Mouse (Mus musculus) stomach, embryonic 16.5 days (tissue): Measurements from ENCODE around the gene Gtf2i. TPM values are rescaled to one million over a fixed set of nuclear protein-coding genes. Genes with fewer than 3 reads are reported as not detected.
"Not testable (repeated sequence)": the region's sequence is repeated elsewhere in the genome, so short reads cannot be mapped to it uniquely, and the experiment has no call there.

Experiments
- ATAC-seq: fragments of 200-750 bp; cut with Nextera tagmentation; 2 replicates; pipeline ENCODE4 v1.8.0; 2017; ENCODE audit warnings: moderate number of reproducible peaks, moderate TSS enrichment; ENCODE audit not compliant: insufficient read depth, low FRiP score
- H3K27ac ChIP-seq: fragments of 300-500 bp; sonication (generic); 2 replicates; pipeline ENCODE4 v1.5.1; 2014; ENCODE audit warnings: low read length
- H3K27me3 ChIP-seq: fragments of 300-500 bp; sonication (generic); 2 replicates; pipeline ENCODE4 v1.6.1; 2014; ENCODE audit warnings: low read length, control low read depth, mixed read lengths; ENCODE audit not compliant: control insufficient read depth, insufficient read depth
- H3K36me3 ChIP-seq: fragments of 300-500 bp; sonication (generic); 2 replicates; pipeline ENCODE4 v1.6.1; 2014; ENCODE audit warnings: low read length; ENCODE audit not compliant: control insufficient read depth, insufficient read depth
- H3K4me1 ChIP-seq: fragments of 300-500 bp; sonication (generic); 2 replicates; pipeline ENCODE4 v1.6.1; 2014; ENCODE audit warnings: low read length, control low read depth, mixed read lengths; ENCODE audit not compliant: control insufficient read depth, insufficient read depth
- H3K4me2 ChIP-seq: fragments of 300-500 bp; sonication (generic); 2 replicates; pipeline ENCODE4 v1.6.1; 2014; ENCODE audit warnings: low read depth, low read length, mixed read lengths
- H3K4me3 ChIP-seq: fragments of 300-500 bp; sonication (generic); replicated peaks from 2 replicates; pipeline ENCODE4 v1.5.1; 2014; ENCODE audit warnings: mild to moderate bottlenecking, low read length
- H3K9ac ChIP-seq: fragments of 300-500 bp; sonication (generic); 2 replicates; pipeline ENCODE4 v1.6.1; 2014; ENCODE audit warnings: low read length
- H3K9me3 ChIP-seq: fragments of 300-500 bp; sonication (generic); replicated peaks from 2 replicates; pipeline ENCODE4 v1.6.1; 2016; ENCODE audit warnings: low read length, control low read depth; ENCODE audit not compliant: control insufficient read depth
- WGBS: fragments of 180-500 bp; shearing (Covaris S2); extraction: QIAGEN DNeasy Blood & Tissue Kit; methylation state at CpG from one replicate; pipeline ENCODE4 v1.1.7; 2014; 5-methylcytosine and 5-hydroxymethylcytosine counted together
- polyA plus RNA-seq: library from polyadenylated mRNA; unstranded; fragments of >200 nt; fragmentation: Nextera tagmentation; extraction: Ambion mirVana; gene quantifications from 2 replicates; pipeline ENCODE4 v1.2.1, GENCODE M21; 2015

The Gtf2i gene
- polyA plus RNA-seq: 138 and 141 TPM in 2 replicates

- peak within 1 kb of the TSS; percentile 69 for H3K4me2 ChIP-seq
- H3K27me3 ChIP-seq: no peaks in the 10 kb centered on the region
- no peaks in the 10 kb centered on the region for H3K9me3 ChIP-seq
- H3K9ac ChIP-seq: peak within 1 kb of the TSS; percentile 87
- H3K36me3 ChIP-seq: 0 out of 2 replicates have a peak, but pooled peaks cover 2% of the 10 kb centered on the region
- H3K4me1 ChIP-seq: peaks cover 26% of the 10 kb centered on the region
- peak within 1 kb of the TSS; percentile 81 for H3K4me3 ChIP-seq
- peak within 1 kb of the TSS; percentile 100 for H3K27ac ChIP-seq
- WGBS: under 1% methylated on average over 40 of the region's 40 CpGs
- peak; percentile 93 for ATAC-seq
Observed at GRCm38 (mm10) chr5:134314688-134315622, at the start of gene Gtf2i. TSS of gene Gtf2i (minus strand) at chr5:134314760.

- no peak for ATAC-seq
- 91% methylated on average over 4 of the region's 4 CpGs for whole genome bisulfite sequencing
- no peak overlapping the region for H3K4me2 ChIP-seq
Observed at GRCm38 (mm10) chr5:134359101-134359500, 44.5 kb upstream of the Gtf2i start.

DNA sequence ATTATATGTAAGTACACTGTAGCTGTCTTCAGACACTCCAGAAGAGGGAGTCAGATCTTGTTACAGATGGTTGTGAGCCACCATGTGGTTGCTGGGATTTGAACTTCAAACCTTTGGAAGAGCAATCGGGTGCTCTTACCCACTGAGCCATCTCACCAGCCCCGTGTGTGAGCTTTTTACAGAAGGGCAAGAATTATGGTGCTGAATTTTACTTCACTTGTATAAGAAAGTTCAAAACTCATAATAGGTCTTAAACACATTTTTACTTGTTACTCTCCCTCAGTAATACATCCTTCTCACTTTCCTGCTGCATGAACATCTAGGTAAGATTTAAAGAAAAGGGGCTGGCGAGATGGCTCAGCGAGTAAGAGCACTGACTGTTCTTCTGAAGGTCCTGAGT is 40.8 kb upstream of the Gtf2i start:
- H3K4me3 ChIP-seq, H3K27ac ChIP-seq, H3K4me1 ChIP-seq, H3K27me3 ChIP-seq, H3K9me3 ChIP-seq, H3K4me2 ChIP-seq, ATAC-seq, H3K9ac ChIP-seq: not testable (repeated sequence)
- H3K36me3 ChIP-seq: peaks cover 21% of the 10 kb centered on the region
- 87% methylated on average over 4 of the region's 4 CpGs for WGBS

More at GRCm38 (mm10) chr5:134359101-134359500, 44.5 kb upstream of the Gtf2i start:
- no peaks in the 10 kb centered on the region for H3K4me1 ChIP-seq
- no peak overlapping the region for H3K9ac ChIP-seq
- H3K9me3 ChIP-seq: no peaks in the 10 kb centered on the region
- H3K27me3 ChIP-seq: no peaks in the 10 kb centered on the region
- no peak overlapping the region for H3K4me3 ChIP-seq
- H3K36me3 ChIP-seq: peaks cover 31% of the 10 kb centered on the region
- H3K27ac ChIP-seq: no peak overlapping the region

GRCm38 (mm10) chr5:134353117-134353516 is 38.6 kb upstream of the Gtf2i start:
- Histone ChIP-seq H3K27ac (no peak overlapping the region), H3K4me2 (no peak overlapping the region), H3K27me3 (no peaks in the 10 kb centered on the region), H3K36me3 (0 out of 2 replicates have a peak, but pooled peaks cover under 1% of the 10 kb centered on the region), H3K4me3 (no peak overlapping the region), H3K9ac (no peak overlapping the region), H3K9me3 (no peaks in the 10 kb centered on the region), H3K4me1 (peaks cover 7% of the 10 kb centered on the region; the same call in 1 of the 2 replicates)
- ATAC-seq: no peak
- 69% methylated on average over 4 of the region's 4 CpGs for WGBS

- Histone ChIP-seq H3K27ac (no peak overlapping the region), H3K27me3 (no peaks in the 10 kb centered on the region), H3K36me3 (no peaks in the 10 kb centered on the region), H3K4me2 (no peak overlapping the region), H3K4me3 (no peak overlapping the region), H3K9me3 (no peaks in the 10 kb centered on the region), H3K4me1 (peaks cover 7% of the 10 kb centered on the region; the same call in 1 of the 2 replicates), H3K9ac (0 out of 2 replicates have a peak overlapping the region, but pooled peaks have one; percentile 11)
- 57% methylated on average over 3 of the region's 3 CpGs for WGBS
- no peak for ATAC-seq
Observed at GRCm38 (mm10) chr5:134352527-134353001, 38.0 kb upstream of the Gtf2i start.

DNA sequence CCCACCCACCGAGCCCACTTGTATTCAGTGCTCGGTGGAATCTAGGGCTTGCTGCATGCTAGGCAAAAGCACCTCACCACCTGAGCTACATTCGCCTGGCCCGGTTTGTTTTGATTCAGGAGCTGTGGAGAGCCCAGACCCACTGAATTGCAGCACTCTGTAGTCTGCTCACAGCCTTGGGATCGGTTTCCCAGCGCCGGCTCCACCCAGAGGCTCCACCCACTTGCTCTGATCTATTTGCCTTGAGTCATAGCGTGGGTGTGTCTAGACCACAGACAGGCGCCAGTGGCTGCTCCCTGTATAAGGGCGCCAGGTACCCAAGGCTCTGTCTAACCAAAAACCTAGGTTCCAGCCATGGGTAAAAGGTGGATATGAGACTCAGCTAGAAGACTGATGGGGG is 36.1 kb upstream of the Gtf2i start:
- H3K4me2 ChIP-seq: peak overlapping the region; percentile 38
- H3K27me3 ChIP-seq: no peaks in the 10 kb centered on the region
- no peaks in the 10 kb centered on the region for H3K36me3 ChIP-seq
- H3K27ac ChIP-seq: no peak overlapping the region
- ATAC-seq: peak; percentile 91
- no peaks in the 10 kb centered on the region for H3K9me3 ChIP-seq
- H3K4me3 ChIP-seq: no peak overlapping the region
- H3K9ac ChIP-seq: no peak overlapping the region
- H3K4me1 ChIP-seq: peaks cover 7% of the 10 kb centered on the region; the same call in 1 of the 2 replicates
- WGBS: 11% methylated on average over 10 of the region's 10 CpGs

DNA sequence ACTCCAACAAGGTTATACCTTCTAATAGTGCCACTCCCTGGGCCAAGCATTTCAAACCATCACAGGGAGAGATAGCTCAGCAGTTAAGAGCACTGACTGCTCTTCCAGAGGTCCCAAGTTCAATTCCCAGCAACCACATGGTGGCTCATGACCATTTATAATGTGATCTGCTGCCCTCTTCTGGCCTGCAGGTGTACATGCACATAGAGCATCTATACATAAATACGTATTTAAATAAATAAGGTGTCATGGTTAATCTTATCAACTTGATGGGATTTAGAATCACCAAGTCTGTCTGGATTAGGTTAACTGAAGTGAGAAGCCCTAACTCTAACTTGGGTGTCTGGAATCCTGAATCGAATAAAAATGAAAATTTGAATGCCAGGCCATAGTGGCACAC is 32.5 kb upstream of the Gtf2i start:
- H3K9ac ChIP-seq: no peak overlapping the region
- H3K4me2 ChIP-seq: no peak overlapping the region
- H3K4me3 ChIP-seq: no peak overlapping the region
- no peak overlapping the region for H3K27ac ChIP-seq
- 75% methylated on average over 2 of the region's 2 CpGs for whole genome bisulfite sequencing
- H3K4me1 ChIP-seq: peaks cover 7% of the 10 kb centered on the region; the same call in 1 of the 2 replicates
- H3K27me3 ChIP-seq: no peaks in the 10 kb centered on the region
- ATAC-seq: no peak
- H3K9me3 ChIP-seq: no peaks in the 10 kb centered on the region
- no peaks in the 10 kb centered on the region for H3K36me3 ChIP-seq

GRCm38 (mm10) chr5:134345449-134345848 is 30.9 kb upstream of the Gtf2i start:
- Histone ChIP-seq H3K4me2 (no peak overlapping the region), H3K4me3 (no peak overlapping the region), H3K36me3 (no peaks in the 10 kb centered on the region), H3K9ac (no peak overlapping the region), H3K9me3 (no peaks in the 10 kb centered on the region), H3K4me1 (peaks cover 2% of the 10 kb centered on the region; the same call in 1 of the 2 replicates), H3K27me3 (no peaks in the 10 kb centered on the region), H3K27ac (no peak overlapping the region)
- WGBS: 73% methylated on average over 9 of the region's 9 CpGs
- ATAC-seq: no peak

- 76% methylated on average over 8 of the region's 8 CpGs for WGBS
- H3K27ac ChIP-seq: no peak overlapping the region
- H3K27me3 ChIP-seq: no peaks in the 10 kb centered on the region
- H3K4me2 ChIP-seq: no peak overlapping the region
- no peaks in the 10 kb centered on the region for H3K9me3 ChIP-seq
- no peak overlapping the region for H3K4me3 ChIP-seq
- H3K36me3 ChIP-seq: no peaks in the 10 kb centered on the region
- no peak overlapping the region for H3K9ac ChIP-seq
- no peak for ATAC-seq
- no peaks in the 10 kb centered on the region for H3K4me1 ChIP-seq
Observed at GRCm38 (mm10) chr5:134344076-134344475, 29.5 kb upstream of the Gtf2i start.
